Mouse (Mus musculus) stomach, postnatal 0 days (tissue): Measurements from ENCODE around the gene Vwf.

Experiments used
- CTCF ChIP-seq: IDR thresholded peaks from 2 replicates; pipeline ENCODE4 v1.5.1; 2016; ENCODE audit warnings: antibody characterized with exemption, low read depth, mild to moderate bottlenecking, moderate library complexity
- EP300 ChIP-seq: optimal IDR thresholded peaks from 2 replicates; pipeline ENCODE3; 2016; ENCODE audit warnings: antibody characterized with exemption

GRCm38 (mm10) chr6:125661106-125661877, 114.7 kb downstream of the Vwf start:
- TF ChIP-seq EP300 (no peak), CTCF (peak; percentile 94)
